Mouse (Mus musculus): ENCODE measurements at regions not wholly inside any gene's neighbourhood (a gene's known extent, or its start where the extent isn't known, plus 50 kb on each side); places are given as distances from the start of the nearest gene placed in this dataset.

DNA sequence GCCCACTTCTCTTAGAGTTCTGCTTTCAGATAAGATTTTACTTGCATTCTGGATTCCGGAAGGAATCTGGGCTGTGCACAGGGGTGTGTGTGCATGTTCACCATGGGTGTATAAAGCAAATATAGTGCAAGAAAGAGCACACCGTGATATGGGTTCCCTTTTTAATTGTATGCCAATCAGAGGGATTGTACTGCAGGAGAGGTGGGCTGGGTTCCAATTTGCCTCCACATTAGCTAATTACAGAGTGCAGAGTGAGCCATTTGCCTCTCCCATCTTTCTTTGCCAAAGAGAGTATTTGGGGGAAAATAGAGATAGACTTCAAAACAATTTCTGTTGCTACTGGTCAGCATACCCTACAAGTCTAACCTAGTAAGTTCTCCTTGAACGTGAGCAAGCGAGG lies 86.4 kb upstream of the 4930583I09Rik start:
- intact Hi-C loops (cut with DNase I) = no loop called here
- no peak for DNase-seq

GRCm38 (mm10) chr17:64920236-64920635 lies 84.4 kb upstream of the 4930583I09Rik start:
- no peak for DNase-seq
- intact Hi-C loops (cut with DNase I) = no loop called here

GRCm38 (mm10) chr17:64917830-64918229 lies 82.0 kb upstream of the 4930583I09Rik start:
- intact Hi-C loops (cut with DNase I) = no loop called here
- DNase-seq = no peak

GRCm38 (mm10) chr17:64916657-64917056 lies 80.8 kb upstream of the 4930583I09Rik start:
- intact Hi-C loops (cut with DNase I) = no loop called here
- DNase-seq = peak; percentile 18 to 43

- intact Hi-C loops (cut with DNase I) = no loop called here
Observed at GRCm38 (mm10) chr17:64915708-64916107, 79.8 kb upstream of the 4930583I09Rik start.

DNA sequence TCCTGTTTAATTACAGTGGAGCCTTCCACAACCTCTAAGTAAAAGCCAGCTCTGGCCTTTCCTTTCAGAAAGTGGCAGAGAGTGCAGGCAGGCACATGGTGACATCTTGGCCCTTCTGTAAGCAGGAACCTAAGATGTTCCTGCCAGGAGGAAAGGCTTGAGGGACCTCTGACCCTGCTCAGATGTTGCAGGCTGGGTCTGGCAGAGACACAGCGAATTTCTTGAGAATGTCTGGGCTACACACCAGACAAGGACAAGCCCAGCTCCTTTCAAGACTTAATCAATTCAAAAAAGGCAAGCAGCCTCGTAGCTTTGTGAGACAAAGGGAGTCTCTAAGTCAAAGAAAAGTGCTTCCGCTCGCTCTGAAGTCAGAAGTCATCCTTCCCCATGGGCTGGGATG lies 79.2 kb upstream of the 4930583I09Rik start:
- DNase-seq = peak; percentile 9 to 26
- intact Hi-C loops (cut with DNase I) = no loop called here

More at GRCm38 (mm10) chr17:64915708-64916107, 79.8 kb upstream of the 4930583I09Rik start:
- DNase-seq = peak in 1 of 2 experiments; percentile 4

- intact Hi-C loops (cut with DNase I) = no loop called here
- peak; percentile 29 to 37 for DNase-seq
Observed at GRCm38 (mm10) chr17:64914302-64914701, 78.4 kb upstream of the 4930583I09Rik start.

- intact Hi-C loops (cut with DNase I) = no loop called here
- no peak for DNase-seq
Observed at GRCm38 (mm10) chr17:64908671-64909070, 72.8 kb upstream of the 4930583I09Rik start.

- no peak for DNase-seq
- intact Hi-C loops (cut with DNase I) = no loop called here
Observed at GRCm38 (mm10) chr17:64901721-64902623, 66.1 kb upstream of the 4930583I09Rik start.

DNA sequence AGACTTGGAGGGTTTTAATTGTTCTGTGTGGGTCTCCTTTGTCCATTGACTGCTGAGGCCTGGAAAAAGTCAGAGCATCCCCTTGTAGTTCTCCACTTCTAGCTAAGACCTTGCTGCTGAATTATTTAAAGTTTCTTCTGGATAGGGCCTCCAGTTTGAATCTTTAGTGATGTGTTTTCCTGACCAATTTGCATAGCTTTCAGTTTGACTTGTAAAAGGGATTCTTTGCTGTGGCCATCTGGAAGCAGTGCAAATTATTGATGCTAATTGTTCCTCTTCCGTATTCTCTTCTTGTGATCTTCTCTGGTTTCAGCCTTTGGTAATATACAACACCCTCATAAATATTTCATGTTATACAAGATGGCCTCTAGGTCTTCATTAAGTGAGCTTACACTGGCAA lies 61.6 kb upstream of the 4930583I09Rik start:
- no peak for DNase-seq
- intact Hi-C loops (cut with DNase I) = no loop called here

- DNase-seq = no peak
- intact Hi-C loops (cut with DNase I) = no loop called here
Observed at GRCm38 (mm10) chr17:64895886-64896285, 60.0 kb upstream of the 4930583I09Rik start.

DNA sequence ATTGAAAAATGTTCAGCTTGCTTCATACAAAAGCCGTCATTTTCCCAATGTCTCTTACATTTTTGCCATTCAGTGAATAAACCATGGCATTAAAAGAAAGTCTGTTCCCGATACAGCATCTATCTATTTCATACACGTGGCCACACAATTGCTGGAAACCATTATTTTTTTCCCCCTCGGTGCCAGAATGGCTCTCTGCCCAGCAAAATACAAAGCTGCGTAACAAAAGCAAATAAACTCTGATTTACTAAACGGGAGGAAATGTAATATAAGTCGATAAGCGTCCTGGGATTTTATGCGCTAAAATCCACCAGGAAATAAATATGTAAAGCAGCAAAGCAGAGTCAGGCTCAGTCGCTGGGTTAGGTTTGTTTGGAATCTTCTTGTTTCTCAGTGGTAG lies 59.6 kb upstream of the 4930583I09Rik start:
- intact Hi-C loops (cut with DNase I) = no loop called here
- DNase-seq = no peak

GRCm38 (mm10) chr17:64893182-64893902 lies 57.5 kb upstream of the 4930583I09Rik start:
- DNase-seq = no peak
- intact Hi-C loops (cut with DNase I) = no loop called here

All from heart, postnatal 14 days (tissue).